Mouse (Mus musculus): ENCODE measurements around the gene Rpn1. TPM values are rescaled to one million over a fixed set of nuclear protein-coding genes. Genes with fewer than 3 reads are reported as not detected.

Gene Rpn1
- polyA plus RNA-seq, 1 experiment: not detected

DNA sequence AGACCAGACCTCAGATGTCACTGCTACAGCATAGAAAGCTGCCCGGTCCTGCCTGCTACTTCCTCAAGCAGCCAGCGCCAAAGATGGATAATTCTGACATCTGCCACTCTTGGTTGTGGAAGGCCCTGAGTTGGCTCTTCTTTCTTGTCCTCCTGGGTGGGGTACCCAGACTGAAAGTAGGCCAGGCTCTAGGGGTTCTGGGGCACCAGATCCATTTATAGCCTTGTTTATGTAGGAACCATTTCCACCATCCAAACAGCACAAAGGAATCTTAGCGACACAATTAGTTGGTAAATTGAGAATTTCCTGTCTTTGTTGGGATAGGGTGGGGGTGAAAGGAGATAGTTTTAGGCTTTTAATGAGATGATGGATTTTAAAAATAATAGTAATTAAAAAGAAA lies 54.2 kb downstream of the Rpn1 start:
- no peak for TF ChIP-seq POLR2A (IDR thresholded peaks at IDR 0.05; ENCODE audit: insufficient read depth, low read depth, low read length)
- TF ChIP-seq CTCF (IDR thresholded peaks at IDR 0.05; ENCODE audit: insufficient read depth, low read depth, low read length): no peak
- WGBS: 90% methylated on average over 3 of the region's 3 CpGs
- Histone ChIP-seq H3K4me3 (ENCODE audit: insufficient read depth, low read depth, low read length) (no peak overlapping the region), H3K27ac (ENCODE audit: insufficient read depth, low read depth, low read length) (no peak overlapping the region), H3K4me1 (ENCODE audit: control insufficient read depth, insufficient read depth, low read length) (peaks cover 2% of the 10 kb centered on the region; the same call in 1 of the 2 replicates)

DNA sequence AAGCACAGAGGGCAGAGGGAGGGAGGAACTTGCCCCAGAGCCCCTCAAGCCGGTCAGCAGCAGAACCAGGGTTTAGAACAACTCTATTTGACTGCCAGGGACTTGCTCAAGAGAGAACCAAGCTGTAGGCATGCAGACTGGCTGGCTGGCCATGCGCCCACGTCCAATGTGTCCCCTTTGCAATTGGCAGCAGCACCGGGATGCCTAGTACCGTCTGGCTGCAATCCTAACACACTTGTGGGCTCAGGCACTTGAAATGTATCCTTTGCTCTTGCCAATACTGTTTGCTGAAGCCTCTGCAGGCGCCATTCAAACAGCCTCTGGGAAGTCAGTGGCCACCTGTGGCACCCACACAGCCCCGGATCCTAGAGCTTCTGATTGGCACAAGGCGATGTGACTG lies 56.0 kb downstream of the Rpn1 start:
- Histone ChIP-seq H3K4me3 (ENCODE audit: insufficient read depth, low read depth, low read length) (no peak overlapping the region), H3K27ac (ENCODE audit: insufficient read depth, low read depth, low read length) (no peak overlapping the region), H3K4me1 (ENCODE audit: control insufficient read depth, insufficient read depth, low read length) (0 out of 2 replicates have a peak, but pooled peaks cover 2% of the 10 kb centered on the region)
- WGBS: 41% methylated on average over 8 of the region's 8 CpGs
- TF ChIP-seq POLR2A (IDR thresholded peaks at IDR 0.05; ENCODE audit: insufficient read depth, low read depth, low read length): no peak
- no peak for TF ChIP-seq CTCF (IDR thresholded peaks at IDR 0.05; ENCODE audit: insufficient read depth, low read depth, low read length)

DNA sequence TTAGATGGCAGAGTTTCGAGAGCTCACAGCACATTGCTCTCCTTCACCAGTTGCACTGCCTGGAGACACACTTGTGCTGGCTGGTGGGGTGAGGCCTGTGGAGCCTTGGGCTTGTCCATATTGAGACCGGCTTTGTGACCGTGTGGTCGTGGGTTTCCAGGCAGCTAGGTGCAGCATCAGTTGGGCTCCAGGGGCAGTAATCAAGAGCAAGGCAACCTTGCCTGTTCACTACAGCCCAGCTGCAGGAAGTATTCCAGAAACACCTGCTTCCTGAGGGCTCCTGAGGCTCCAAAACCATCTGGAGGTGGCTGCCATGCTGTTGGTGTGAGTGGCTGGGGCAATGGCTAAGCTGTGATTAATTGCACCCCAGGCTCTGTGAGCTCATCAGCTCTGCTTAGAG lies 61.5 kb downstream of the Rpn1 start:
- H3K4me3 ChIP-seq (ENCODE audit: insufficient read depth, low read depth, low read length): no peak overlapping the region
- H3K27ac ChIP-seq (ENCODE audit: insufficient read depth, low read depth, low read length): no peak overlapping the region
- no peak for TF ChIP-seq CTCF (IDR thresholded peaks at IDR 0.05; ENCODE audit: insufficient read depth, low read depth, low read length)
- WGBS: 80% methylated on average over 4 of the region's 4 CpGs
- peaks cover 12% of the 10 kb centered on the region; the same call in 1 of the 2 replicates for H3K4me1 ChIP-seq (ENCODE audit: control insufficient read depth, insufficient read depth, low read length)

DNA sequence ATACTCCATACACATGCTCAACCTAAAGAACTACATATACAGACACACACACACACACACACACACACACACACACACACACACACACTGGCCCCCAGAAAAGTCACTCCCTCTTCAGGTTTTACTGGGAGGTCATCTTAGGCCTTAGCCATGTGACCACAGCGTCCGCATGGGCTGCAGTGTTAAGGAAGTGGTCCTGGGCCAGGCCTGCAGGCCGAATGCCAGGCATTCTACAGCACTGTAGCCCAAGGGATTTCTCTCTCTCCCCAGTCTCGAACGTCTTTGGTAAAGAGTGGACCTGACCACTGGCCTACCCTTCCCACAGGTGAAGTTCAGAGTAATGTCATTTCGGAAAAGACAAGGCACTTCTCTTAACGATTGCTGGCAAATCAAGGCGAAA lies 62.3 kb downstream of the Rpn1 start:
- H3K4me3 ChIP-seq (ENCODE audit: insufficient read depth, low read depth, low read length): no peak overlapping the region
- TF ChIP-seq POLR2A (IDR thresholded peaks at IDR 0.05; ENCODE audit: insufficient read depth, low read depth, low read length) (no peak), CTCF (IDR thresholded peaks at IDR 0.05; ENCODE audit: insufficient read depth, low read depth, low read length) (no peak)
- peaks cover 12% of the 10 kb centered on the region; the same call in 1 of the 2 replicates for H3K4me1 ChIP-seq (ENCODE audit: control insufficient read depth, insufficient read depth, low read length)
- H3K27ac ChIP-seq (ENCODE audit: insufficient read depth, low read depth, low read length): no peak overlapping the region
- WGBS: 85% methylated on average over 8 of the region's 8 CpGs

DNA sequence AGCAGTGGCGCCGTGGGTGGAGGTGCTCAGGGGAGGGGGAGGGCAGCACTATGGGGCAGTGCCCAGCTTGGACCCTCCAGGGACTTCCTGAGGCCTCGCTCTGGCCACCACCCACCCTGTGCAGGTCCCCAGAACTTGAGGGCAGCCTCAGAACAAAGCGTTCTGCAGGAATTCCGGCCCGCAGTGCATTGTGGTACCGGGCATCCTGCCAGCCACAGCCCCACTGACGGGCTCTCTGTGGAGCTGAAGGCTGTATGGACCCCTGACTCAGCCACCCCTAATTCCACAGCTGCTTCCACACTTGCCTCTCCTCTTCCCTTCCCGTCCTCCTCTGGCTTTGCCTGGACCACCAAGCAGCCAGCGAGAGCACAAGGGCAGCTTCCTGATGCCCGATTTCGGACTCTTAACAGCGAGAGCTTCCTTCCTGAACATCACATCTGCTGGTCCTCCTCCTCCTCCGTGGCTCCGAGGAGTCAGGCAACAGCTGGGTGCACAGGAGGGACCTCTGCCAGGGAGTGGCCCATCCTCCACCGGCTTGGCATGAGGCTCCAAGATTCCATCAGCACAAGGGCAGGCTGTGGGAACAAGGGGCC lies 63.2 kb downstream of the Rpn1 start:
- Histone ChIP-seq H3K4me3 (ENCODE audit: insufficient read depth, low read depth, low read length) (no peak overlapping the region), H3K27ac (ENCODE audit: insufficient read depth, low read depth, low read length) (no peak overlapping the region), H3K4me1 (ENCODE audit: control insufficient read depth, insufficient read depth, low read length) (peaks cover 12% of the 10 kb centered on the region; the same call in 1 of the 2 replicates)
- 38% methylated on average over 16 of the region's 16 CpGs for WGBS
- TF ChIP-seq POLR2A (IDR thresholded peaks at IDR 0.05; ENCODE audit: insufficient read depth, low read depth, low read length) (no peak), CTCF (IDR thresholded peaks at IDR 0.05; ENCODE audit: insufficient read depth, low read depth, low read length) (no peak)

DNA sequence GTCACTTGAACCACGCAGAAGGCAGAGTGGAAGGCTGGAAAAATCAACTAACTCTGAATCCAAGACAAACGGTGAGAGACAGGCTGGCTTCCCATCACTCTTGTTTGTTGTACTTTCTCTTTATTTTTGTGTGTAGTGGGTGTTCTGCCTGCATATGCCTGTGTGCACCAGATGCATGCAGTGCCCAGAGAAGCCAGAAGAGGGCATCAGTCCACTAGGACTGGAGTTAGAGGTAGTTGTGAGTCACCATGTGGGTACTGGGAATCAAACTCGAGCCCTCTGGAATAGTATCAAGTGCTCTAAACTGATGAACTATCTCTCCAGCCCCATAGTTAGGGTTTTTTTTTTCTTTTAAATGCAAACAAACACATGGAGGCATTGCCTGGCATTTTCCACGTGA lies 67.1 kb downstream of the Rpn1 start:
- H3K4me3 ChIP-seq (ENCODE audit: insufficient read depth, low read depth, low read length): no peak overlapping the region
- TF ChIP-seq CTCF (IDR thresholded peaks at IDR 0.05; ENCODE audit: insufficient read depth, low read depth, low read length) (no peak), POLR2A (IDR thresholded peaks at IDR 0.05; ENCODE audit: insufficient read depth, low read depth, low read length) (no peak)
- 75% methylated on average over 4 of the region's 4 CpGs for WGBS
- peaks cover 8% of the 10 kb centered on the region; the same call in 1 of the 2 replicates for H3K4me1 ChIP-seq (ENCODE audit: control insufficient read depth, insufficient read depth, low read length)
- H3K27ac ChIP-seq (ENCODE audit: insufficient read depth, low read depth, low read length): no peak overlapping the region

DNA sequence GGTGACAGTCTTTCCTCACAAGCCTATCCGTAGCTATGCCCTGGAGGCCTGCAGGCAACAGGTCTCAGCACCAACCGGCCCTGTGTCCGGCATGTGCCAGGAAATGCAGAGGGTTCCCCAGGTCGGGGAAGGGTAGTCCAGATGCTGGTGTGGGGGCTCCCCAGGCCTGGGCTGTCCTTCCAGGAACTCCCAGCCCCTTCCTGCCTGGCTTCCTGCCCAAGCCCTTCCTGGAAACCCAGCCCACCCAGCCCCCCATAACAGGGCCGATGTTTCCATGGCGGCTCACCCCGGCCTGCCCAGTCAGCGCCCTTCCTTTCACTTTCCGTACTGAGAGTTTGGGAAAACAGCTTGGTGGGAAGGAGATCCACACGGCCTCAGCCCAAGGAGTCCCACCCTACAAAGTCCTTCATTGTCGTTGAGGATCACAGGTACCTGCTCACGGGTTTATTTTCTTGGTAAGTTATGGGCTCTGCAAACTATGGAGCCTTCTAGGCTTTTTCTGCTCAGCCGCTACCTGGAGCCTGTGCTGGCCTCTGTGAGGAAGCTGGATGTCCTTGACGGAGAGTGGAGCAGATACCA lies 67.9 kb downstream of the Rpn1 start:
- TF ChIP-seq POLR2A (IDR thresholded peaks at IDR 0.05; ENCODE audit: insufficient read depth, low read depth, low read length) (no peak), CTCF (IDR thresholded peaks at IDR 0.05; ENCODE audit: insufficient read depth, low read depth, low read length) (no peak)
- Histone ChIP-seq H3K4me3 (ENCODE audit: insufficient read depth, low read depth, low read length) (no peak overlapping the region), H3K27ac (ENCODE audit: insufficient read depth, low read depth, low read length) (no peak overlapping the region), H3K4me1 (ENCODE audit: control insufficient read depth, insufficient read depth, low read length) (peaks cover 7% of the 10 kb centered on the region; the same call in 1 of the 2 replicates)
- WGBS: 86% methylated on average over 14 of the region's 14 CpGs

DNA sequence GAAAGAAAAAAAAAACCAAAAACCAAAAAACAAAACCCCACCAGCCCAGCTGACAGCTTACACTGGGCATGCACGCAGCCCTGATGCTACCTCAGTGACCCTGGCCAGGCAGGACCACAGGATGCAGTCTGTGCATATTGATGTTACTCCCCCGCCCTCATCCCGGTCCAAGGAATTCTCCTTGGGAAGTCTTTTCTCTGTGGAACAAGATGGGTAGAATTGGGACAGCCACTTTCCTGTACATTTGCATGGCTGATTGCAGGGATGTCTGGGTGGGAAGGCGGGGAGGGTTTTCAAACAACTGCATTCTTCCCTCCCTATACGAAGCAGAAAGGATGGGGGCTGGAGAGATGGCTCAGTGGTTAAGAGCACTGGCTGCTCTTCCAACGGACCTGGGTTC lies 68.7 kb downstream of the Rpn1 start:
- no peaks in the 10 kb centered on the region for H3K4me1 ChIP-seq (ENCODE audit: control insufficient read depth, insufficient read depth, low read length)
- no peak for TF ChIP-seq POLR2A (IDR thresholded peaks at IDR 0.05; ENCODE audit: insufficient read depth, low read depth, low read length)
- no peak for TF ChIP-seq CTCF (IDR thresholded peaks at IDR 0.05; ENCODE audit: insufficient read depth, low read depth, low read length)
- WGBS: 58% methylated on average over 6 of the region's 6 CpGs

More for the DNA sequence above, 68.7 kb downstream of the Rpn1 start:
- no peak overlapping the region for H3K4me3 ChIP-seq (ENCODE audit: insufficient read depth, low read depth, low read length)
- no peak overlapping the region for H3K27ac ChIP-seq (ENCODE audit: insufficient read depth, low read depth, low read length)

Other genes with a start within 250 kb of the Rpn1 start
- not detected in 2 replicates for gene Gm45140, start 248.7 kb upstream of the Rpn1 start, polyA plus RNA-seq (2012; ENCODE audit: insufficient read depth, insufficient read length, low replicate concordance, missing spikeins)
- gene Isy1, start 245.7 kb upstream of the Rpn1 start, polyA plus RNA-seq (2012; ENCODE audit: insufficient read depth, insufficient read length, low replicate concordance, missing spikeins): 368 TPM in 1 of 2 replicates, not detected in the other
- gene Cnbp, start 233.4 kb upstream of the Rpn1 start, polyA plus RNA-seq (2012; ENCODE audit: insufficient read depth, insufficient read length, low replicate concordance, missing spikeins): 294 and 693 TPM in 2 replicates
- gene Copg1, start 196.7 kb upstream of the Rpn1 start, polyA plus RNA-seq (2012; ENCODE audit: insufficient read depth, insufficient read length, low replicate concordance, missing spikeins): 490 TPM in 1 of 2 replicates, not detected in the other
- not detected in 2 replicates for gene Hmces, start 170.5 kb upstream of the Rpn1 start, polyA plus RNA-seq (2012; ENCODE audit: insufficient read depth, insufficient read length, low replicate concordance, missing spikeins)
- not detected in 2 replicates for gene H1fx, start 102.8 kb upstream of the Rpn1 start, polyA plus RNA-seq (2012; ENCODE audit: insufficient read depth, insufficient read length, low replicate concordance, missing spikeins)
- gene Rab7, start 39.2 kb upstream of the Rpn1 start, polyA plus RNA-seq (2012; ENCODE audit: insufficient read depth, insufficient read length, low replicate concordance, missing spikeins): 304 TPM in 1 of 2 replicates, not detected in the other
- gene Gata2, start 109.4 kb downstream of the Rpn1 start, polyA plus RNA-seq (2012; ENCODE audit: insufficient read depth, insufficient read length, low replicate concordance, missing spikeins): not detected in 2 replicates
- not detected in 2 replicates for gene Dnajb8, start 137.8 kb downstream of the Rpn1 start, polyA plus RNA-seq (2012; ENCODE audit: insufficient read depth, insufficient read length, low replicate concordance, missing spikeins)

Data from olfactory bulb, adult 2 months (tissue).